Comparison of ENCODE assay signal across 21 mouse cellular contexts in the genomic region with DNA sequence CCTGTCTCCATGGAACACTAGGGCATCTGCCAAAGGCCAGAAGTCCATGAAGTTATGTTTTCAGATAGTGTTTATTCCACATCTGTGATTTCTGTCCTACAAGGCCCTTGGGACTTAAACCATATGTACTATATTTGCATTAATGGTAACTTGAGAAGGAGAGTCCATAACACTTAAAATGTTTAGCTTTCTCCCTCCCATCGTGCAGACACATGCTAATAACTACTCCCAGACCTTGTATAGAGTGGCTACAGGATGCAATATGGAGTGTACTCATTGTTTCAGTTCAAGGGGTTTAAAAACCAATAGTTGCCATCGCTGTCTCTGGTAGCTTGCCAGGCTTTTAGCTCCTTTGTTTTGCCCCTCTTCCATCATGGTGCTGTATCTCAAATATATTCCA.
"Had no signal": no experiment of that assay in that cellular context is flagged by ENCODE, and none has a peak within 500 bp of the region (broad histone marks: within the 10 kb centered on the region; RNA-seq: fewer than 3 reads in every experiment).

No protein-coding gene starts in this region.

- H3K27ac ChIP-seq: kidney, embryonic 15.5 days; left cerebral cortex, adult 2 months; limb, embryonic 12.5 days; liver, embryonic 13.5 days; lung, embryonic 15.5 days; midbrain, embryonic 10.5 days; neural tube, embryonic 12.5 days; neural tube, embryonic 15.5 days; stomach, embryonic 15.5 days had no signal

- H3K4me2 ChIP-seq: kidney, embryonic 15.5 days; limb, embryonic 12.5 days; liver, embryonic 13.5 days; lung, embryonic 15.5 days; neural tube, embryonic 12.5 days; neural tube, embryonic 15.5 days; stomach, embryonic 15.5 days had no signal

- H3K9me3 ChIP-seq: kidney, embryonic 15.5 days; limb, embryonic 12.5 days; liver, embryonic 13.5 days; lung, embryonic 15.5 days; midbrain, embryonic 10.5 days; neural tube, embryonic 12.5 days; neural tube, embryonic 15.5 days; stomach, embryonic 15.5 days had no signal

- H3K36me3 ChIP-seq: kidney, embryonic 15.5 days; limb, embryonic 12.5 days; liver, embryonic 13.5 days; lung, embryonic 15.5 days; midbrain, embryonic 10.5 days; neural tube, embryonic 12.5 days; neural tube, embryonic 15.5 days; stomach, embryonic 15.5 days had no signal

- H3K27me3 ChIP-seq: kidney, embryonic 15.5 days; limb, embryonic 12.5 days; liver, embryonic 13.5 days; lung, embryonic 15.5 days; neural tube, embryonic 12.5 days; neural tube, embryonic 15.5 days; stomach, embryonic 15.5 days had no signal

- H3K9ac ChIP-seq: kidney, embryonic 15.5 days; limb, embryonic 12.5 days; liver, embryonic 13.5 days; lung, embryonic 15.5 days; neural tube, embryonic 12.5 days; neural tube, embryonic 15.5 days; stomach, embryonic 15.5 days had no signal

- H3K4me1 ChIP-seq: kidney, embryonic 15.5 days; limb, embryonic 12.5 days; liver, embryonic 13.5 days; midbrain, embryonic 10.5 days; neural tube, embryonic 12.5 days; neural tube, embryonic 15.5 days; stomach, embryonic 15.5 days had no signal

- H3K4me3 ChIP-seq: kidney, embryonic 15.5 days; left cerebral cortex, adult 2 months; limb, embryonic 12.5 days; liver, embryonic 13.5 days; lung, embryonic 15.5 days; midbrain, embryonic 10.5 days; neural tube, embryonic 12.5 days; neural tube, embryonic 15.5 days; stomach, embryonic 15.5 days had no signal

- DNase-seq: kidney, adult 11 months; kidney, adult 8-10 months; kidney, postnatal 10 days; kidney, postnatal 36 days; layer of hippocampus, postnatal 36 days; liver, embryonic 13.5 days; lung, postnatal 10 days; lung, postnatal 36 days; midbrain, embryonic 14.5 days; right cerebral cortex, adult 18-20 months; right cerebral cortex, postnatal 14 days; spleen, adult 18-20 months; thymus, postnatal 25 days had no signal
